Mouse (Mus musculus): ENCODE measurements around the gene Slc38a4. TPM values are rescaled to one million over a fixed set of nuclear protein-coding genes. Genes with fewer than 3 reads are reported as not detected.

Gene Slc38a4
- polyA plus RNA-seq, 1 experiment: 0.35 TPM

- no peak overlapping the region for H3K27ac ChIP-seq (ENCODE audit: control insufficient read depth, insufficient read depth, low read depth, low read length)
- H3K36me3 ChIP-seq (ENCODE audit: control insufficient read depth, insufficient read depth, low read length): no peaks in the 10 kb centered on the region
- no peaks in the 10 kb centered on the region for H3K27me3 ChIP-seq (ENCODE audit: control insufficient read depth, insufficient read depth, low read length)
- TF ChIP-seq POLR2A (IDR thresholded peaks at IDR 0.05; ENCODE audit: control insufficient read depth, low read depth, low read length) (no peak), CTCF (IDR thresholded peaks at IDR 0.05; ENCODE audit: control insufficient read depth, insufficient read depth, insufficient replicate concordance, low read depth, low read length) (no peak)
- H3K4me3 ChIP-seq (ENCODE audit: control insufficient read depth, low read depth, low read length): no peak overlapping the region
- no peaks in the 10 kb centered on the region; the same call in 1 of the 2 replicates for H3K4me1 ChIP-seq (ENCODE audit: control insufficient read depth, insufficient read depth, low read length)
These were observed 80.6 kb downstream of the Slc38a4 start for GRCm38 (mm10) chr15:96975125-96975524.

GRCm38 (mm10) chr15:96974131-96974530 lies 81.6 kb downstream of the Slc38a4 start:
- Histone ChIP-seq H3K27ac (ENCODE audit: control insufficient read depth, insufficient read depth, low read depth, low read length) (no peak overlapping the region), H3K4me3 (ENCODE audit: control insufficient read depth, low read depth, low read length) (no peak overlapping the region), H3K27me3 (ENCODE audit: control insufficient read depth, insufficient read depth, low read length) (no peaks in the 10 kb centered on the region), H3K36me3 (ENCODE audit: control insufficient read depth, insufficient read depth, low read length) (no peaks in the 10 kb centered on the region), H3K4me1 (ENCODE audit: control insufficient read depth, insufficient read depth, low read length) (no peaks in the 10 kb centered on the region; the same call in 1 of the 2 replicates)
- no peak for TF ChIP-seq CTCF (IDR thresholded peaks at IDR 0.05; ENCODE audit: control insufficient read depth, insufficient read depth, insufficient replicate concordance, low read depth, low read length)

- TF ChIP-seq CTCF (IDR thresholded peaks at IDR 0.05; ENCODE audit: control insufficient read depth, insufficient read depth, insufficient replicate concordance, low read depth, low read length): no peak
- no peak for TF ChIP-seq POLR2A (IDR thresholded peaks at IDR 0.05; ENCODE audit: control insufficient read depth, low read depth, low read length)
- Histone ChIP-seq H3K27me3 (ENCODE audit: control insufficient read depth, insufficient read depth, low read length) (no peaks in the 10 kb centered on the region), H3K4me1 (ENCODE audit: control insufficient read depth, insufficient read depth, low read length) (no peaks in the 10 kb centered on the region; the same call in 1 of the 2 replicates), H3K36me3 (ENCODE audit: control insufficient read depth, insufficient read depth, low read length) (no peaks in the 10 kb centered on the region), H3K27ac (ENCODE audit: control insufficient read depth, insufficient read depth, low read depth, low read length) (no peak overlapping the region), H3K4me3 (ENCODE audit: control insufficient read depth, low read depth, low read length) (no peak overlapping the region)
These were observed 82.4 kb downstream of the Slc38a4 start for GRCm38 (mm10) chr15:96973370-96973769.

GRCm38 (mm10) chr15:96972706-96973274 lies 83.0 kb downstream of the Slc38a4 start:
- no peak for TF ChIP-seq CTCF (IDR thresholded peaks at IDR 0.05; ENCODE audit: control insufficient read depth, insufficient read depth, insufficient replicate concordance, low read depth, low read length)
- TF ChIP-seq POLR2A (IDR thresholded peaks at IDR 0.05; ENCODE audit: control insufficient read depth, low read depth, low read length): no peak
- Histone ChIP-seq H3K4me3 (ENCODE audit: control insufficient read depth, low read depth, low read length) (no peak overlapping the region), H3K27me3 (ENCODE audit: control insufficient read depth, insufficient read depth, low read length) (no peaks in the 10 kb centered on the region), H3K27ac (ENCODE audit: control insufficient read depth, insufficient read depth, low read depth, low read length) (no peak overlapping the region), H3K4me1 (ENCODE audit: control insufficient read depth, insufficient read depth, low read length) (no peaks in the 10 kb centered on the region; the same call in 1 of the 2 replicates), H3K36me3 (ENCODE audit: control insufficient read depth, insufficient read depth, low read length) (no peaks in the 10 kb centered on the region)

- Histone ChIP-seq H3K4me1 (ENCODE audit: control insufficient read depth, insufficient read depth, low read length) (no peaks in the 10 kb centered on the region; the same call in 1 of the 2 replicates), H3K36me3 (ENCODE audit: control insufficient read depth, insufficient read depth, low read length) (no peaks in the 10 kb centered on the region), H3K4me3 (ENCODE audit: control insufficient read depth, low read depth, low read length) (no peak overlapping the region), H3K27me3 (ENCODE audit: control insufficient read depth, insufficient read depth, low read length) (no peaks in the 10 kb centered on the region), H3K27ac (ENCODE audit: control insufficient read depth, insufficient read depth, low read depth, low read length) (no peak overlapping the region)
- TF ChIP-seq CTCF (IDR thresholded peaks at IDR 0.05; ENCODE audit: control insufficient read depth, insufficient read depth, insufficient replicate concordance, low read depth, low read length) (no peak), POLR2A (IDR thresholded peaks at IDR 0.05; ENCODE audit: control insufficient read depth, low read depth, low read length) (no peak)
These were observed 83.8 kb downstream of the Slc38a4 start for GRCm38 (mm10) chr15:96971906-96972305.

- Histone ChIP-seq H3K27me3 (ENCODE audit: control insufficient read depth, insufficient read depth, low read length) (no peaks in the 10 kb centered on the region), H3K4me3 (ENCODE audit: control insufficient read depth, low read depth, low read length) (no peak overlapping the region), H3K4me1 (ENCODE audit: control insufficient read depth, insufficient read depth, low read length) (no peaks in the 10 kb centered on the region; the same call in 1 of the 2 replicates), H3K36me3 (ENCODE audit: control insufficient read depth, insufficient read depth, low read length) (no peaks in the 10 kb centered on the region), H3K27ac (ENCODE audit: control insufficient read depth, insufficient read depth, low read depth, low read length) (no peak overlapping the region)
- TF ChIP-seq POLR2A (IDR thresholded peaks at IDR 0.05; ENCODE audit: control insufficient read depth, low read depth, low read length) (no peak), CTCF (IDR thresholded peaks at IDR 0.05; ENCODE audit: control insufficient read depth, insufficient read depth, insufficient replicate concordance, low read depth, low read length) (no peak)
These were observed 86.0 kb downstream of the Slc38a4 start for GRCm38 (mm10) chr15:96969792-96970191.

GRCm38 (mm10) chr15:96968741-96969140 lies 87.0 kb downstream of the Slc38a4 start:
- Histone ChIP-seq H3K4me3 (ENCODE audit: control insufficient read depth, low read depth, low read length) (no peak overlapping the region), H3K27ac (ENCODE audit: control insufficient read depth, insufficient read depth, low read depth, low read length) (no peak overlapping the region), H3K36me3 (ENCODE audit: control insufficient read depth, insufficient read depth, low read length) (no peaks in the 10 kb centered on the region), H3K4me1 (ENCODE audit: control insufficient read depth, insufficient read depth, low read length) (no peaks in the 10 kb centered on the region; the same call in 1 of the 2 replicates), H3K27me3 (ENCODE audit: control insufficient read depth, insufficient read depth, low read length) (no peaks in the 10 kb centered on the region)
- TF ChIP-seq CTCF (IDR thresholded peaks at IDR 0.05; ENCODE audit: control insufficient read depth, insufficient read depth, insufficient replicate concordance, low read depth, low read length): no peak
- no peak for TF ChIP-seq POLR2A (IDR thresholded peaks at IDR 0.05; ENCODE audit: control insufficient read depth, low read depth, low read length)
